Mouse (Mus musculus) bone marrow, adult 2 months (tissue): ENCODE measurements at regions not wholly inside any gene's neighbourhood (a gene's known extent, or its start where the extent isn't known, plus 50 kb on each side); places are given as distances from the start of the nearest gene placed in this dataset.

Experiments used
- H3K27ac ChIP-seq: fragments of 200-500 bp; 2 replicates; pipeline ENCODE4 v1.5.1; 2012; ENCODE audit warnings: low read depth, mild to moderate bottlenecking, control low read depth, inconsistent platforms, low read length; ENCODE audit not compliant: control insufficient read depth, poor library complexity, insufficient read depth
- H3K4me1 ChIP-seq: fragments of 200-500 bp; 2 replicates; pipeline ENCODE4 v1.6.1; 2011; ENCODE audit warnings: low read length; ENCODE audit not compliant: control insufficient read depth, insufficient read depth
- H3K4me3 ChIP-seq: fragments of 200-500 bp; replicated peaks from 2 replicates; pipeline ENCODE3; 2011; ENCODE audit warnings: mild to moderate bottlenecking, low read depth, low read length, control low read depth; ENCODE audit not compliant: control insufficient read depth
- CTCF ChIP-seq: fragments of 200-500 bp; IDR thresholded peaks from 2 replicates; pipeline ENCODE4 v1.5.1; 2011; ENCODE audit warnings: low read length, control low read depth; ENCODE audit not compliant: control insufficient read depth, insufficient read depth
- POLR2A ChIP-seq: fragments of 200-500 bp; IDR thresholded peaks from 2 replicates; pipeline ENCODE4 v1.6.1; 2011; ENCODE audit warnings: low read depth, mild to moderate bottlenecking, control low read depth, low read length, borderline replicate concordance; ENCODE audit not compliant: control insufficient read depth
- WGBS: fragments of 180-500 bp; shearing (Covaris S2); methylation state at CpG from one replicate; pipeline ENCODE4 v1.1.7; 2018; 5-methylcytosine and 5-hydroxymethylcytosine counted together

GRCm38 (mm10) chr1:186295201-186295600 is 178.1 kb upstream of the Lyplal1 start:
- Histone ChIP-seq H3K4me3 (no peak overlapping the region), H3K27ac (no peak overlapping the region), H3K4me1 (no peaks in the 10 kb centered on the region)
- no peak for TF ChIP-seq POLR2A
- TF ChIP-seq CTCF, result no peak
- 60% methylated on average over 2 of the region's 2 CpGs for WGBS

GRCm38 (mm10) chr1:186294635-186295034 is 177.5 kb upstream of the Lyplal1 start:
- no peak overlapping the region for H3K27ac ChIP-seq
- H3K4me3 ChIP-seq, result no peak overlapping the region
- 68% methylated on average over 2 of the region's 2 CpGs for WGBS
- TF ChIP-seq CTCF, result no peak
- TF ChIP-seq POLR2A, result no peak
- H3K4me1 ChIP-seq, result no peaks in the 10 kb centered on the region

- H3K27ac ChIP-seq, result no peak overlapping the region
- TF ChIP-seq CTCF (no peak), POLR2A (no peak)
- H3K4me1 ChIP-seq, result no peaks in the 10 kb centered on the region
- WGBS, result 76% methylated on average over 2 of the region's 2 CpGs
- H3K4me3 ChIP-seq, result no peak overlapping the region
Measured at GRCm38 (mm10) chr1:186289117-186289516, 172.0 kb upstream of the Lyplal1 start.

GRCm38 (mm10) chr1:186287831-186288230 is 170.7 kb upstream of the Lyplal1 start:
- no peak for TF ChIP-seq CTCF
- TF ChIP-seq POLR2A, result no peak
- WGBS, result 70% methylated on average over 8 of the region's 8 CpGs
- H3K4me1 ChIP-seq, result no peaks in the 10 kb centered on the region
- no peak overlapping the region for H3K27ac ChIP-seq
- H3K4me3 ChIP-seq, result no peak overlapping the region

GRCm38 (mm10) chr1:186286401-186286800 is 169.3 kb upstream of the Lyplal1 start:
- TF ChIP-seq CTCF (no peak), POLR2A (no peak)
- no peak overlapping the region for H3K27ac ChIP-seq
- no peak overlapping the region for H3K4me3 ChIP-seq
- no peaks in the 10 kb centered on the region for H3K4me1 ChIP-seq
- 69% methylated on average over 4 of the region's 4 CpGs for WGBS

GRCm38 (mm10) chr1:186277981-186278634 is 161.0 kb upstream of the Lyplal1 start:
- H3K4me1 ChIP-seq, result no peaks in the 10 kb centered on the region
- TF ChIP-seq POLR2A (no peak), CTCF (no peak)
- WGBS, result 89% methylated on average over 11 of the region's 11 CpGs
- H3K4me3 ChIP-seq, result no peak overlapping the region
- H3K27ac ChIP-seq, result no peak overlapping the region

- 81% methylated on average over 2 of the region's 2 CpGs for WGBS
- Histone ChIP-seq H3K4me1 (no peaks in the 10 kb centered on the region), H3K4me3 (no peak overlapping the region), H3K27ac (no peak overlapping the region)
- TF ChIP-seq POLR2A (no peak), CTCF (no peak)
Measured at GRCm38 (mm10) chr1:186271436-186271835, 154.3 kb upstream of the Lyplal1 start.

- WGBS, result 55% methylated on average over 2 of the region's 2 CpGs
- H3K4me3 ChIP-seq, result no peak overlapping the region
- no peak overlapping the region for H3K27ac ChIP-seq
- TF ChIP-seq POLR2A (no peak), CTCF (no peak)
- H3K4me1 ChIP-seq, result no peaks in the 10 kb centered on the region
Measured at GRCm38 (mm10) chr1:186267317-186267716, 150.2 kb upstream of the Lyplal1 start.

- WGBS, result 58% methylated on average over 3 of the region's 3 CpGs
- no peak overlapping the region for H3K27ac ChIP-seq
- H3K4me1 ChIP-seq, result no peaks in the 10 kb centered on the region
- H3K4me3 ChIP-seq, result no peak overlapping the region
- no peak for TF ChIP-seq POLR2A
- no peak for TF ChIP-seq CTCF
Measured at GRCm38 (mm10) chr1:186264639-186265038, 147.5 kb upstream of the Lyplal1 start.
